Mouse (Mus musculus): ENCODE measurements around the gene Tcf19.

GRCm38 (mm10) chr17:35514756-35515155 is 1.9 kb downstream of the Tcf19 start:
- no peak for TF ChIP-seq CTCF (IDR thresholded peaks at IDR 0.05; ENCODE audit: low read depth)
- TF ChIP-seq EP300 (optimal IDR thresholded peaks at IDR 0.05): no peak

Measured in stomach, postnatal 0 days (tissue).